Mouse (Mus musculus) NIH3T3 (cell line): ENCODE data around the gene Cd28.

Source experiments
- DNase-seq: peaks from one replicate; pipeline ENCODE4 v3.0.0-alpha.2; 2012; ENCODE audit warnings: low read depth

Cd28 gene

DNA sequence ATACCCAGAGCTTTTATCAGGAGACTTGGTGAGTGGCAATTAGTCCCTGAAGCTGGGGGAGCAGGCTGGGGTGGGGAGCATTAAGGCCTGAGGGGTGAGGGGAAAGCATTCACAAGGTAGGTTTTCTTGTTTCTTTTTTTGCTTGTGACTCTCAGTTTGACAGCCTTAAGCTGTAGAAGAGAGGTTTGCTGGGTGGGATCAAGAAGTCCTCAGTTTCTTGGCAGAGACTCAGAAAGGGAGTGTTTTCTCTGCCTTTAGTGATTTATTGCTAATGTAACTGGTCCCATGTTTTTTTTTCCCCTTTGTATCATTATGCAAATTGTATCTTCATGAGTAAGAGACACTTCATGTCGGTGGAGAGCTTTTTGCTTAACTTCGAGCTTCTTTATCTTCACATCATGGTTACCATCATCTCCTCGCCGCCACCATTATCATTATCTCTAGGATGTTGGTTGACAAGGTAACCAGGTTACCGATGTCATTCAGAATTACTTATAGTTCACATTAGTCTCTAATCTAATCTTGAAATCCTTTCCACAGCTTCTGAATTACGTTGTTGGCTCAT, 33.7 kb downstream of the Cd28 start:
- no peak for DNase-seq

DNA sequence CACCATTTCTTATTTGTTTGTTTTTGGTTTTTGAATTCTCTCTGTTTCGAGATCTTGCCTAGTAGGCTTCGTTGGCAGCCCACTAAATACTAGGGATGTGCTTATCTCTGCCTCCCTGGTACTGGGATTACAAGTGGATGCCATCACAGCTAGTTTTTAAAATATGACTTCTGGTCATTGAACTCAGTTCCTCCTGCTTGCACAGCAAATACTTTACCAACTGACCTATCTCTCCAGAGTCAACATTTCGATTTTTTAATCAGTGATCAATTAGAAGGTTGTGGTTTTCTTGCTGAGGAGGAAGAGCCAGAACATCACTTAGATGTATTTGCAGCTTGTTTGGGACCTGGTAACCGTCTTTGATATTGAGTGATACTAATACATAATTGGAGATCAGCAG, 34.4 kb downstream of the Cd28 start:
- DNase-seq, result no peak

DNA sequence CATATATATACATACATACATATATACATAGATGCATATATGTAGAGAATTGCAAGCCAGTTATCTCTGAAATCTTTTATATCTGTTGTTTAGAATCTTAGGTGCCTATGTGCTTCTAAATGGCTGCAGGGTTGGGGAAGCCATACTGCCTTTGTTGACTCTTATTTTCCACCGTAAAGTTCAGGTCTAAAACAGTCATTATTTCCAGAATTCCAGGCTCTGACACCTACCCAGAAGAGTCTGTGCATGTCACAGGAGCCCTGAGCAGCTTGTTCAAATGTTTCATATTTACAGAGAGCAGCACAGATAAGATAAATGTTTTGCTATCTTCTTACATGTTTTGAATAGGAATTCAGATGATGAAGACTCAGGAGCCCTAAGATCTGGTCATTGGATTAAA, 36.4 kb downstream of the Cd28 start:
- DNase-seq, result no peak

DNA sequence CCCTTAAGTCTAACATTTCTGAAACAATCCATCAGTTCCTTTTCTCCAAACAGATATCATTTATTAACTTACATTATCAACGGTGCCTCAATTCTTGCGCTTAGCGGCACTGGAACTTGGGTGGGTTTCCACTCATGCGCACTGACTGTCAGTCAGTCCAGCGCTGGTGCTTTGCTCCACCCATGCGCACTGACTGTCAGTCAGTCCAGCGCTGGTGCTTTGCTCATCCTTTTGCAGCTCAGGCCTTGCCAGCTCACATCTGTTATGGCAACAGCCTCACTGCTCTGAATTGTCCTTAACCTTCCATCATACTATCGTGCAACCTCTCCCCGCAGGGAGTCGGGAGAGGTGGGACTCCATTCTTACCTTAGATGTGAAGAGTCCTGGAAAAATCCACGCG, 37.4 kb downstream of the Cd28 start:
- DNase-seq, result no peak

DNA sequence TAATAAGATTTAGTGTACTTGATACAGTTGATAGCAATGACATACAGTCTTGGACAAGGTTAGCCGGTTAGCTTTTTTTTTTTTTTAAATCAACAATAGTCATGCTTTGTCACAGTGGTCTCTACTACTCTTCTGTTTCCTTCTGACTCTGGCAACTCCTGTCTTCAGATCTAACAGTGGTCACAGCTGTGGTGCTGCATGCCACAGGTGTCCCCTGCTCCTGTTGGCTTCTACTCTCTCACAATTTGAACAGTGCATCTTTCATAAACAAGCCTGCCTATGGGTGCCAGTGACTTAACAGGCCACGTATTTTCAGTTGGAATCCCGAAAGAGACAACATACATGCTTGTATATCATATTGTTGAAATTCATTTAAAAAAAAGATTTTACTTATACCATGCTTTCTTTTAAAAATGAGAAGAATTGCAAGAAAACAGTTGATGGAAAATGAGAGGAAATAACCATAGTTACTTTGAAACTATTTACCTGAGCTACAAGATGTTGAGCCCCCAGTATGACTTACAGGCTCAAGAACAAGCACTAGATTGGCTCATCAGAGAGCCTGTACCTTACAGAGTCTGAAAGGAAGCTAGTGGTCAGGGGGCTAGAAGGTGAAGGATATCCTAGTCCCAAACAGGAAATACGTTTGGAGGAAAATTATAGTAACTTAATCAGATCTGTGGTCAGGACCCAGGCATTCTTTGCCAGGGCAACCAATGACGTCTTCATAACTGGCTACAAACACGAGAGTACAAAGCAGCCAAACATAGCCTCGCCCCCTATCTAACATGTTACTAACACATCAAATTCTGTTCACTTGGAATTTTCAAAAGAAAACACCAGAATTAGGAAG, 39.0 kb downstream of the Cd28 start:
- DNase-seq, result no peak

DNA sequence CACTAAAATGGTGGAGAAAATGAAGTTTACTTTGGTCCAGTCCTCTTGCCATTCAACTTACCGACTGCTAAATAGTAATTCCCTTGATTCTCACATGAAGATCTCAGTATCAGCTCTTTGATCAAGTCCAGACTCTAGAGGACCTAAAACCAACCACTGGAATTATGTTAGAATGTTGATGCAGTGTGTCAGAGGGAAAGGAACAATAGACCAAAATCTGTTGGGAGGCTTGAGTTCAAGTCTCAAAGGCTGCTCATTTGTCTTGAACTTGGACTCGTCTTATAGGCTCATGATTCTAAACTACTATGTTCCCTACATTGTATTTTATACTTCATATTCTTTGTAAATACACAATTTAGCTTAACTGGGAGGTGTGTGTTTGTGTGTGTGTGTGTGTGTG, 41.0 kb downstream of the Cd28 start:
- no peak for DNase-seq

DNA sequence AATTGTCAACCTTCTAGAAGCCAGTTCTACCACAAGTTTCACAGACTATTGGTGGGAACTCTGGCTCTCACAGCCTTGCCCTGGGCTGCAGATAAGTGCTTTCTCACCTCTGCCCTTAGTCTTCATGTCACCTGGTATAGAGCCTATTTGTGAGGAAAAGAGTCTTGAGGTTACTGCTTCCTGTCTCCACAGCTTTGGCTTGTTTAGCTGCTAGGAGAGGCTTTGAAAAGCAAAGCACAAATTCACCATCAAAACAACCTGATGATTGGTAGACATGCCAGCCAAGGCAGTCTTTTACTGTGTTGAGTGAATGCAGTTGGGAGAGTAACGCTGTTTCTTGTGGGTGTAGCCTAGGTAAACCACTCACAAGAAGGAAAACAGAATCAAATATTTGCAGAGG, 41.6 kb downstream of the Cd28 start:
- no peak for DNase-seq

DNA sequence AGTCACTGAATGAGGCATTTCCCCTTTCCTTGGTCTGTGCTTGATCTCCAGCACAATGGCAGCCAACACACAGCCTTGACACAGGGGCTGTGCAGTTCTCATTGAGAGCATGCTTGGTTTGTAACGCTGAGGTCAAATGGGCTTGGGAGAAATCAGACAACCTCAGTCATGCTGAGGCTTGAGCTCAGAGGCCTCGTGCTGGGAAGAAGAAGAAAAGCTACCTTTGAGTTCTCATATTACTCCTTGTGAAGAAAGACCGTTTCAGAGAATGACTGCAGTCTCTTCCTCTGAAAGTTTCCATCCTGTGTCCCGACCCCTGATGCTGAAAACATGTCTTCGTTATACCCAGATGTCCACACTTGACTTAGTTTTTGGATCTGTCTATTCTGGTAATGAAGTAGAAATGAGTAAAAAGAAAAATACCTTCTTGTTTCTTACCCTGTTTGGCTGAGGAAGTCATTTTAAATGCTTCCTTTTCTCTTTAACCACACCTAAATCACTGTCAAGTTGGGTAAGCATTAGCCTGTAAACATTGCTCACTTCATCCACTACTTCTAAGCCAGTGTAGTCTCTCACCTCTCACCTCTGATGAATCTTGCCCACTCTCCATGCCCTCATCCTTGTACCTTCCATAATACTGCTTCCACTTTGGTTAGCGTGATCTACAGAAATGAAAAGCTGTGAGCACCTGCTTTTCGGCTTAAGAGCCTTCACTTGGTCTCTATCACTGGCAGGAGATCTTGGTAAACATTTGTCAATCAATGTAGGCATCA, 43.1 kb downstream of the Cd28 start:
- no peak for DNase-seq

DNA sequence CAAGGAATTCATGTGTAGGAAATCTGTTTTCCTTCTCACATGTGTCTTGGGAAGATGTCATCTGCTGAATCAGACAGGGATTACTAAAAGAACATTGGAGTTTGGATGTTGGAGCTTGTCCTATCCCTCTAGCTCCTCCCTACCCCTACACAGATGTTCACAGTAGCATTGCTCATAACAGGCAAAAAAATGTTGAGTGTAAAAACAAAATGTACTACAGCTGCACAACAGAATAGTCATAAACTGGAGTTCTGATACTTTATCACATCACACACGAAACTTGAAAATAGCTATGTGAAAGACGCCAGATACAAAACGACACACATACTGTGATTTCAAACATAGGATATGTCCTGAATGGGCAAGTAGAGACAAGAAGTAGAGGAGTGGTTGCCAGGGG, 43.9 kb downstream of the Cd28 start:
- DNase-seq, result no peak

DNA sequence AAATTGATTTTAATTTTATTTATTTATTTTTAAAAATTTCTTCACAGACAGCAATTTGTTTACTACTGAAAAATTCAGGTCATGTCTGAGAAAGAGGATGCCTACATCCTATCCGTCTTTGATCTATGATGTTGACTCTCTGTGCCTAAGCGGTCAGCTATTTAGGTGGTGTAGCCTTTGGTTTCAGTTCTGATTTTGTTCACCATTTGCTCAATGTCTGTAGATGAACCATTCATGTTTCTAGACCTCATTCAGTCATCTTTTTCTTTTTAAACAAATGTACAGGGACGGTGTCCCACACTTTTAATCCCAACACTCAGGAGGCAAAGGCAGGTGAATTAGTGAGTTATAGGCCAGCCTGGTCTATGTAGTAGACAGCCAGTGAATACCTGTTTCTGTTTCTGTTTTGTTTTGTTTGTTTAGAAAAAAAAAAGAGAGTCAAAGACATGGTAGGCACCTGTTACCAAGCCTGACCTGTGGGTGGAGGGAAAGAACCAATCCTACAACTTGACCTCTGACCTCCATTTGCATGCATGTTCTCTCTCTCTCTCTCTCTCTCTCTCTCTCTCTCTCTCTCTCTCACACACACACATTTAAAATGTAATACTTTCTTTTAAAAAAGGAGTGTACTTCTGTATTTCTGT, 45.0 kb downstream of the Cd28 start:
- no peak for DNase-seq

DNA sequence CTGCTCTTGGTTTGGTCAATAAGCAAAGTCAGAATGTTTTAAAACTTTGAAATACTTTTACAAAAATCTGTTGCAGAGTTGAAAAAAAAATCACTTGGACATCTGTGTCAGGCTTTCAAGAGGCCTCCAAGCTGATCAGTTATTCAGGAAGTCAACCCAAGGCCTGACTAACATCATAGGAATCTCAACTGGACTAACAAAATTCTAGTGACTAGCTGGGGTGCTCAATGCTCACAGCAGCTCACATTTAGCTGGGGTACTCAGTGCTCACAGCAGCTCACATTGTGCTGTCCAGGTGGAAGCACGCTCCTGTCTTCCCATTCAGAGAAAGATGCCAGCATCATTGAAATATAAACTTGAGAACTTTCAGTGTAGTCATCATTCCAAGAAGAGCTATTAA, 45.9 kb downstream of the Cd28 start:
- no peak for DNase-seq

DNA sequence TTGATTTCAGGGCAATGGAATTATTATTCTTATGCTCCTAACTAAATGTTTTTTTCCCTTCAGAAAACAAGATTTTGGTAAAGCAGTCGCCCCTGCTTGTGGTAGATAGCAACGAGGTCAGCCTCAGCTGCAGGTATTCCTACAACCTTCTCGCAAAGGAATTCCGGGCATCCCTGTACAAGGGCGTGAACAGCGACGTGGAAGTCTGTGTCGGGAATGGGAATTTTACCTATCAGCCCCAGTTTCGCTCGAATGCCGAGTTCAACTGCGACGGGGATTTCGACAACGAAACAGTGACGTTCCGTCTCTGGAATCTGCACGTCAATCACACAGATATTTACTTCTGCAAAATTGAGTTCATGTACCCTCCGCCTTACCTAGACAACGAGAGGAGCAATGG, 46.3 kb downstream of the Cd28 start:
- no peak for DNase-seq

DNA sequence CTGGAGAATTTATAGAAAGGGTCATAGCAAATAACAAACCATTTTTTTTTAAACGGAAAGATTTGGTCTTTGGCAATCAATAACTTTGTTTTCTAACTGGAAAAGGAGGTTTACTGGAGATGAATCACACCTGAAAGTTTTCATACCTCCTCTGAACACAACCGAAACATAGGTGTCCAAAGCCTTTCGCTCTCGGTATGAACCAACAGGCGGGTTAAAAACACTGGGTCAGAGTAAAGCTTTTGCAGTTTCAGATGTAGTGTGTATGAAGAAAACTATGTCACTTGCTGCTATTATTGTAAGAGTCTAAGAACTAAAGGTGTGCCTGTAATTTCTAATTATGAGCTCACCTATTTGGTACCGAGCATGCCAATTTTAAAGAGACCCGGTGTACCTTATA, 55.2 kb downstream of the Cd28 start:
- no peak for DNase-seq

DNA sequence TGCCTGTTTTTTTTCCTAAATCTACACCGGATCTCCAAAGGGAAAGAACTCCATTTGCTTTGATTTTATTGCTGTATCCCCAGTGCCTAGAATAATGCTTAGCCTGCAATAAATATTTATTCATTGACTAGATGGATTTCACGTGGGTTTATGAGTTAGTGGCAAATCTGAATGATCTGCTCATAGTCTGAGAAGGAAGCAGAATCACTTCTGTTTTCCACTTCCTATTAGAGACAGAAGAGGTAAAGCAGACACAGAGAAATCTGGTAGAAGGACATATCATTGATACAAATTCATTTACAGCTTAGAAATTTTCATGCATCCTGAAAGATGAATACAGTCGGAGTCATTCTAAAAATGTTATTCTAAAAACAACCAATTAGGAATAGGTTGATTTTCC, 56.6 kb downstream of the Cd28 start:
- DNase-seq, result no peak

DNA sequence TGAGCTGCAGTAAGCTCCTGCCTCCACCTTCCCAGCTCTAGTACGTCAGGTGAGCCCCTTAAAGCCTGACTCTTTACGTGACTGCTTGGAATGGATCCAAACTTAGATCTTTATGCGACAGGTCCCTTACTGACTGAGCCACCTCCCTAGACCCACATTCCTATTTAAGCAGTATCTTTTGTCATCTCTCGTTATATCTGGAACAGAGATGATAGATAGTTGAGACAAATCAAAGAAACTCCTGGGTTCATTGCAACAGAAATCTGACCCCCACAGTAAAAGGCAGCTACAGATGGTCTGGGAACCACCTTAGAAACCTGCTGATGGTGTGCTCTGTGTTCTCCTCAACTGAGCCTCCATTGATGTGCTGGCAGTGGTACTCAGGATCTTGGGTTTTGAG, 59.6 kb downstream of the Cd28 start:
- no peak for DNase-seq

DNA sequence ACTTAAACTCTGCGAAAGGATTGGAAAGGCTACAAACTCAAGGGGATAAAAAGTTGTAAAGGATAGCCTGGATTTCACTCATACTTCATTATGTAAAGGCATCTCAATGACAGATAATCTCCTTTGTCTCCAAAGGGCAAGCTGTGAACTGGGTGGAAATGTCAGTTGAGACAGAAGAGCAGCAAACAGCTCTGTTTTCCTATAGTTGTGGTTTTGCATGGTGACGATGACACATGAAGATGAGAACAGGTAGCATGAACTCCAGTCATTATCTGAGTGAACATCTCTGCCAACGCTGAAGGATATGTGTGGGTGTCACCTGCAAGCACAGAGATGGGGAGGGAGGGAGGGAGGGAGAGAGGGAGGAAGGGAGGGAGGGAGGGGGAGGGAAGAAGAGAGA, 60.3 kb downstream of the Cd28 start:
- DNase-seq, result no peak

DNA sequence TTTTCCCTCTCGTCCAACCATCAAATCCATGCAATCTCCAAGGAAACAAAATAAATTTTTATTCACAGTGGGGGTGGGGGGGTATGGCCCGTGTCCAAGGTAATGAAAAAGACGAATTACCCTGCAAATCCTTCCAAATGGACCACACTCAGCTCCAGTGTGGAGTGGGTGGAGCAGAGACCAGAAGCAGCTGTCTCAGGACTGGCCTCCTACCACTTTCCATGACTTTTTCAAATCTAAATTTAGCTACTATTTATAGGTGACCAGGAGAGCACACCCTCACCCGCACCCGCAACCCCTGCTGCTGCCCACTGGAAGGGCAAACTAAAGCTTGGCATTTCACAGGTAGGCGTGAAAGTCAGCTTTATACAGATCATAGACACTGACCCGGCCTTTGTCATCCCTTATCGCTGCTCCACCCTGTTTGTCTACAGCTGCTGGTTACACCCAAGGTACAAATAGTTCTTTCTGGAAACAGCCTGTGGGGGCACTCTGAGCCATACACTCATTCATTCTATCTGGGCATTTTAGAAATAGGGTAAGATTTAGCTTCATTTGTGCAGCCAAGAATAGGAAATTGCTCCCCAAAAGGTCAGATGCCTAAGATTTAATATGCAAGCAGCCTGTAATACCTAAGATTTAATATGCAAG, 62.0 kb downstream of the Cd28 start:
- no peak for DNase-seq

DNA sequence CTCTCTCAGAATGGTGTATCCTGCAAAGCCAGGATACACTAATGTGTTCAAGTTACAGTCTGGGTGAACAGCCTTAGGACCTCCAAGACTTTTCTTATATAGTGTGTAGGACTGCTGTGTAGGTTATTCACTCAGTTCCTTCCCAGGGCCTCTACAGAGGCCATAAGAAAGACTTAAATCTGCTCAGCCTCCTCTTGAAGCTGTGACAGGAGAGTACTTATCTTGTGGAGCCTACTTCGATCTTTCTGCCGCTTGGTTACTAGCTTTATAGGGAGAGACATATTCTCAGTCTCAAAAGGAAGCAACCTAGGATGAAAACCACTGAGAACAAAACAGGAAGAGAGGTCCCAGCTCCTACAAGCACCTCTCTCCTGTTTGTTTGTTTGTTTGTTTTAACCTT, 62.6 kb downstream of the Cd28 start:
- no peak for DNase-seq

DNA sequence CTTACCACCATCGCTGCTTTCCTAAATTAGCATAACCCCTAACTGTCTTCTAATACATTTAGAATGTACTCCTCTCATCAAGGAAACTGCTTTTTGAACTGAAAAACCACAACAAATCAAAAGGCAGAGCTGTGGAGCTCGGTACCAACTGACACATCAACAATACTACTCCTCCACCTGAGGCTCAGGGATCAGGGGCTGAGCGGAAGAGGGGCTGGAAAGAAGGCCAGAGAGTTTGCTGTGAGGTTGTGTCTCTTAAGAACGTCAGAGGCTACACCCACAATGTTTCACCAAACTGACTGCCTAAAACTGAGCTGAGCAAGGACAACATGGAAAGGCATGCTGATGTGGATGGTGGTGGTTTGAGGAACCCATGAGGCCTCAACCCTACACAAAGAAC, 65.1 kb downstream of the Cd28 start:
- no peak for DNase-seq

DNA sequence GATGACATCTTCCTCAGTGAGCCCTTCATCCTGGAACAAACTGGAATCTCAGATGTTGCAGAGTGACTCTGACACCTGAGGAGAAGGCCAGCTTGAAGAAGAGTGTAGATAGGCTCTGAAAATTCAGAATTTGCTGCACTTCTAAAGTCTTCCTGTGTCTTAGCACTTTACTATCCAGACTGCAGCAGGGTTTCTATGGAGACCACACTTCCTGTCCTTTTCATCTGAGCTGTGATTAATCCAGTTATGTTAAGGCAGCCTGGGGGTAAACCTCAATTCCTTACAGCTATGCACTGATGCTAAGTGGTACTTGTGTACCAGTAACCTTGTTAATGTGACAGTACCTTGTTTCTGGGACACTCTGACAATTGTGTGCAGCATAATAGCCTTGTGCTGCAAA, 77.1 kb downstream of the Cd28 start:
- DNase-seq, result no peak

DNA sequence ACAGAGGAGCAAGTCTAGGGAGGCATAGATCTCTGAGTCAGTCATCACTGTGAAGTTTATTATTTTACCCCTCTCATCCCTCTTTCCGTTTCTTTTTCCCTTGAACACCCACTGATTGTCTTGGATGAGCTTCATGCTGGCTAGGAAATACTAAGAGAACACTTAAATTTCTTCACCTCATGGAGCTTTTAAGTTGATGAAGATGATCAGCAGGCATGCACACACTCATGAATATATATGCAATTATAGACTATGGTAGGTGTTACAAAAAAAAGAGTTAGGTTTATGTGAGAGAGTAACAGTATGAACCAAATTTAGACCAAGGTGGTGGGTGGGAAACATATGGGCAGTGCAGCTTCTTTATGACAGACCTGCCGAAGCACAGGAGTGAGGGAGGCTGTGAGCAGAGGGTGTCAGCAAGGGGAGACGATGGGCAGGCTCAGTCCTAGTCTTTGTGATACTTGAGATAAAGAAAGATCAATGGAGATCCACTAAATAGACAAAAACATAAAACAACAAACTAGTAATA, 79.1 kb downstream of the Cd28 start:
- no peak for DNase-seq

DNA sequence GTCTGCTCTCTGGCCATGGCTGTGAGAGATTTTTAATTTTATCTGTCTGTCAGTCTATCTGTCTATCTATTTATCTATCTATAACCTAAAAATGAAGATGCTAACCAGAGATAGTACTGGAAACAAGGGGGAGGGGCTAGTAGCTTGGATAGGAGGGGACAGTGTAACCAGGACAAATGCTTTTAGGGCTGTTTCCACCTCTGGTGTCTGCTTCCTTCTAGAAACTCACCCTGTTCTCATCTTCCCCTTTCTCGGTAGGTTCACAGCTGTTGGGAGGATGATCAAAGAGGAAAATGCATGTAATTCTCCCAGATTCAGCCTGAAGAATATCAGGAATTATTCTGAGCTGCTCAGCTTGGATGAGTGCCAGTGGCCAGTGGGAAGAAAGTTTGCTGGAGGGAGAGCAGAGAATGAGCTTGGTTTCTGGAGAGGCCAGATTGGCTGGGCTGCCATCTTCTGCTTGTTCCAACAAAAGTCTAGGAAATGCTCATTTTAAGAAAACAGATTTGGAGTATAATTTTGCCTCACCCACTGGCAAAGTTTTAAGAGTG, 83.3 kb downstream of the Cd28 start:
- DNase-seq, result peak; percentile 21
